Comparison of ENCODE assay signal across 8 mouse cellular contexts in genomic region chr13:51839250-51840026, GRCm38 (mm10). TPM values are rescaled to one million over a fixed set of nuclear protein-coding genes. Genes with fewer than 3 reads are reported as not detected.
DNase-seq lines count a peak whose midpoint lies in the region; ATAC-seq and TF ChIP-seq lines count a peak whose summit lies in the region.

No protein-coding gene starts in this region.

- WGBS in midbrain, embryonic 15.5 days = 22% methylated on average over 8 of the region's 8 CpGs
- 20% methylated on average over 8 of the region's 8 CpGs for WGBS in midbrain, embryonic 16.5 days
- 17% methylated on average over 8 of the region's 8 CpGs for WGBS in lung, embryonic 14.5 days
- 14% methylated on average over 8 of the region's 8 CpGs for WGBS in stomach, postnatal 0 days

- peak; percentile 57 to 61 for DNase-seq in cerebellum, adult 18-20 months
- no peak for DNase-seq in cerebellum, adult 11-12 months
- DNase-seq in c-Kit-negative CD71-positive TER-119-positive erythroid progenitor cells, embryonic 14.5 days (ENCODE audit: low read depth, low spot score) = peak; percentile 46
- peak; percentile 86 for DNase-seq in lung, embryonic 14.5 days
- peak; percentile 41 for DNase-seq in stomach, postnatal 0 days (ENCODE audit: low spot score)

- no peaks in the 10 kb centered on the region for H3K9me3 ChIP-seq in midbrain, embryonic 15.5 days
- H3K9me3 ChIP-seq in midbrain, embryonic 16.5 days (replicated peaks; ENCODE audit: control insufficient read depth, low read length, poor library complexity, severe bottlenecking) = no peaks in the 10 kb centered on the region
- H3K9me3 ChIP-seq in lung, embryonic 14.5 days (ENCODE audit: low read depth, low read length) = no peaks in the 10 kb centered on the region
- no peaks in the 10 kb centered on the region for H3K9me3 ChIP-seq in stomach, postnatal 0 days (ENCODE audit: control insufficient read depth, low read length)

- no peak overlapping the region for H3K4me2 ChIP-seq in midbrain, embryonic 15.5 days
- H3K4me2 ChIP-seq in midbrain, embryonic 16.5 days (ENCODE audit: low read length) = no peak overlapping the region
- no peak overlapping the region for H3K4me2 ChIP-seq in lung, embryonic 14.5 days
- H3K4me2 ChIP-seq in stomach, postnatal 0 days (replicated peaks; ENCODE audit: low read depth) = no peak overlapping the region

- no peaks in the 10 kb centered on the region for H3K36me3 ChIP-seq in midbrain, embryonic 15.5 days (replicated peaks)
- no peaks in the 10 kb centered on the region for H3K36me3 ChIP-seq in midbrain, embryonic 16.5 days (ENCODE audit: control insufficient read depth, insufficient read depth, low read length)
- H3K36me3 ChIP-seq in lung, embryonic 14.5 days (ENCODE audit: insufficient read depth) = no peaks in the 10 kb centered on the region
- no peaks in the 10 kb centered on the region for H3K36me3 ChIP-seq in stomach, postnatal 0 days (ENCODE audit: control insufficient read depth, insufficient read depth, low read length)

- no peak overlapping the region for H3K27ac ChIP-seq in midbrain, embryonic 15.5 days
- no peak overlapping the region for H3K27ac ChIP-seq in midbrain, embryonic 16.5 days (ENCODE audit: low read length)
- H3K27ac ChIP-seq in lung, embryonic 14.5 days (ENCODE audit: low read depth) = no peak overlapping the region
- no peak overlapping the region for H3K27ac ChIP-seq in stomach, postnatal 0 days (replicated peaks)

- no peak for TF ChIP-seq EP300 in stomach, postnatal 0 days (optimal IDR thresholded peaks at IDR 0.05)

- TF ChIP-seq CTCF in lung, embryonic 14.5 days (IDR thresholded peaks at IDR 0.05; ENCODE audit: low read depth) = peak; percentile 97
- peak; percentile 98 for TF ChIP-seq CTCF in stomach, postnatal 0 days (IDR thresholded peaks at IDR 0.05; ENCODE audit: low read depth)

- ATAC-seq in midbrain, embryonic 15.5 days (replicated peaks) = peak; percentile 55; the same call in 1 of the 2 replicates
- no peak for ATAC-seq in midbrain, embryonic 16.5 days
- ATAC-seq in hematopoietic stem cell, adult 5-6 weeks (replicated peaks in 1 of 2; ENCODE audit: insufficient read depth in 1 of 2, low FRiP score in 2 of 2, low TSS enrichment in 1 of 2, low read depth in 1 of 2, poor library complexity in 2 of 2, severe bottlenecking in 2 of 2) = peak; percentile 57 to 64; a peak in 3 of 4 replicates
- no peak for ATAC-seq in lung, embryonic 14.5 days (ENCODE audit: insufficient read depth)
- ATAC-seq in stomach, postnatal 0 days (ENCODE audit: low FRiP score, low TSS enrichment) = peak; percentile 65; the same call in 1 of the 2 replicates

- H3K4me3 ChIP-seq in midbrain, embryonic 15.5 days = no peak overlapping the region
- H3K4me3 ChIP-seq in midbrain, embryonic 16.5 days (ENCODE audit: low read depth, low read length) = no peak overlapping the region
- H3K4me3 ChIP-seq in lung, embryonic 14.5 days (ENCODE audit: low read depth, low read length) = no peak overlapping the region
- H3K4me3 ChIP-seq in stomach, postnatal 0 days (ENCODE audit: low read depth, low read length) = no peak overlapping the region

- peaks cover 16% of the 10 kb centered on the region for H3K4me1 ChIP-seq in midbrain, embryonic 15.5 days
- H3K4me1 ChIP-seq in midbrain, embryonic 16.5 days (ENCODE audit: control insufficient read depth, insufficient read depth, low read length) = peaks cover 5% of the 10 kb centered on the region; the same call in 1 of the 2 replicates
- no peaks in the 10 kb centered on the region for H3K4me1 ChIP-seq in lung, embryonic 14.5 days (ENCODE audit: insufficient read depth)
- no peaks in the 10 kb centered on the region for H3K4me1 ChIP-seq in stomach, postnatal 0 days (replicated peaks; ENCODE audit: control insufficient read depth, insufficient read depth)

- peaks cover 31% of the 10 kb centered on the region for H3K27me3 ChIP-seq in midbrain, embryonic 15.5 days (replicated peaks)
- H3K27me3 ChIP-seq in midbrain, embryonic 16.5 days (ENCODE audit: control insufficient read depth, insufficient read depth, low read depth, low read length) = peaks cover 24% of the 10 kb centered on the region
- H3K27me3 ChIP-seq in lung, embryonic 14.5 days (ENCODE audit: insufficient read depth, low read length) = peaks cover 22% of the 10 kb centered on the region; the same call in 1 of the 2 replicates
- H3K27me3 ChIP-seq in stomach, postnatal 0 days (ENCODE audit: control insufficient read depth, insufficient read depth, low read length) = no peaks in the 10 kb centered on the region

- H3K9ac ChIP-seq in midbrain, embryonic 15.5 days = no peak overlapping the region
- no peak overlapping the region for H3K9ac ChIP-seq in midbrain, embryonic 16.5 days (ENCODE audit: low read depth, low read length)
- no peak overlapping the region for H3K9ac ChIP-seq in lung, embryonic 14.5 days
- no peak overlapping the region for H3K9ac ChIP-seq in stomach, postnatal 0 days (ENCODE audit: low read length)

RNA-seq across cellular contexts. Expression of gene Gadd45g, which starts 7.0 kb away (rescaled TPM):
- 56.2 and 69.1 TPM in 2 replicates for polyA plus RNA-seq in midbrain, embryonic 15.5 days (2015; fragmentation: Nextera tagmentation; extraction: Ambion mirVana)
- polyA plus RNA-seq in midbrain, embryonic 16.5 days (2015; fragmentation: Nextera tagmentation; extraction: Ambion mirVana) = 44.2 and 45.5 TPM in 2 replicates
- 5.4 and 11.3 TPM in 2 replicates for total RNA-seq in hematopoietic stem cell, adult 5-6 weeks (2017)
- 26.1 and 27.2 TPM in 2 replicates for polyA plus RNA-seq in lung, embryonic 14.5 days (2014; fragmentation: Nextera tagmentation; extraction: Ambion mirVana)
- polyA plus RNA-seq in stomach, postnatal 0 days (2015; fragmentation: Nextera tagmentation; extraction: Ambion mirVana) = 37.1 and 39.1 TPM in 2 replicates

RNA-seq across cellular contexts. Expression of gene Sema4d, which starts 45.9 kb away (rescaled TPM):
- 13.4 and 15.1 TPM in 2 replicates for polyA plus RNA-seq in midbrain, embryonic 15.5 days (2015; fragmentation: Nextera tagmentation; extraction: Ambion mirVana)
- 15.4 and 16.7 TPM in 2 replicates for polyA plus RNA-seq in midbrain, embryonic 16.5 days (2015; fragmentation: Nextera tagmentation; extraction: Ambion mirVana)
- total RNA-seq in hematopoietic stem cell, adult 5-6 weeks (2017) = 16.9 and 26.5 TPM in 2 replicates
- polyA plus RNA-seq in lung, embryonic 14.5 days (2014; fragmentation: Nextera tagmentation; extraction: Ambion mirVana) = 12.0 and 12.3 TPM in 2 replicates
- polyA plus RNA-seq in stomach, postnatal 0 days (2015; fragmentation: Nextera tagmentation; extraction: Ambion mirVana) = 6.7 and 8.0 TPM in 2 replicates

Comparison
In these comparisons a context has a peak if more than half of its experiments do, and no peak if none do; other contexts are left out.
1. ATAC-seq: peak in midbrain, embryonic 15.5 days (single experiment), hematopoietic stem cell, adult 5-6 weeks (2 of 2) and stomach, postnatal 0 days (single experiment); none in midbrain, embryonic 16.5 days (single experiment) and lung, embryonic 14.5 days (single experiment).